Mouse (Mus musculus): ENCODE data around the gene Upf3a.

DNA sequence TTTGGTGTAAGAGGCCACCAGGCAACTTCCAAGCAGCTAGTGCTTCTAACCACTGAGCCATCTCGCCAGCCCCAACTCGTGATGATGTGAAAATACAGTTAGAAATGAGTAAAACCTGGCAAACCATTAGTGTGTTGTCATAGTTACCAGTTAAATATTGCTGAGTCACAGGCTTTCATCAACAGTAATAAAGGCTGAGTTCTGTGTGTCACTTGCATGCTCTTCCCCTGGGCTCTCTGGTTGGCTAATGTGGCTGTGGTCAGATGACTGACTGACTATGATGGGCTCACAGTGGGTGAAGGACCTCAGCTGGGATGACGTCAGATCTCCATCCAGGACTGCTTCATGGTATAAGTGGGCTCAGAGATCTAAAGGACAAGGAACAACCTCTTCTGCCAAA lies 4.9 kb upstream of the Upf3a start:
- TF ChIP-seq POLR2A (IDR thresholded peaks at IDR 0.05; ENCODE audit: low read depth, low read length) (no peak), CTCF (conservative IDR thresholded peaks at IDR 0.05; ENCODE audit: insufficient read depth, insufficient read length, low read depth, low read length) (no peak)
